Mouse (Mus musculus) inflammation-experienced regulatory T-cells, adult 16 weeks (primary cell): ENCODE measurements around the gene Zbtb18. TPM values are rescaled to one million over a fixed set of nuclear protein-coding genes. Genes with fewer than 3 reads are reported as not detected.

Experiments used
- polyA plus RNA-seq: library from polyadenylated mRNA; unstranded; fragments of 100-300 nt; shearing (Covaris generic); gene quantifications from one replicate; pipeline ENCODE4 v1.2.1, GENCODE M21; 2017

Gene Zbtb18
- 4.9 TPM for polyA plus RNA-seq

GRCm38 (mm10) chr1:177442196-177442808, at the start of gene Zbtb18:
Zbtb18 (plus strand) TSS chr1:177442351.

Other genes starting within 250 kb of the Zbtb18 start
- gene Akt3, start 184.1 kb upstream of the Zbtb18 start, polyA plus RNA-seq, result 6.2 TPM